ENCODE assay signal across 9 mouse cellular contexts in genomic region chr1:193370096-193370495, GRCm38 (mm10). TPM values are rescaled to one million over a fixed set of nuclear protein-coding genes. Genes with fewer than 3 reads are reported as not detected.
DNase-seq lines count a peak whose midpoint lies in the region; ATAC-seq and TF ChIP-seq lines count a peak whose summit lies in the region.
"Had no signal": no experiment of that assay in that cellular context is flagged by ENCODE, and none has a peak within 500 bp of the region (broad histone marks: within the 10 kb centered on the region; RNA-seq: fewer than 3 reads in every experiment).

Camk1g (minus strand) TSS chr1:193370298.

- ATAC-seq in lung, embryonic 14.5 days (ENCODE audit: insufficient read depth): peak; percentile 81
- ATAC-seq in embryonic facial prominence, embryonic 11.5 days (replicated peaks; ENCODE audit: insufficient number of reproducible peaks, low FRiP score, low TSS enrichment, low read depth): peak; percentile 87
- ATAC-seq in hindbrain, postnatal 0 days: peak; percentile 92
- ATAC-seq in limb, embryonic 13.5 days (ENCODE audit: low FRiP score, low read depth): peak; percentile 92

- H3K27me3 ChIP-seq in lung, embryonic 14.5 days (ENCODE audit: insufficient read depth, low read length): no peaks in the 10 kb centered on the region
- H3K27me3 ChIP-seq in embryonic facial prominence, embryonic 11.5 days (ENCODE audit: control insufficient read depth, insufficient read depth, low read length): no peaks in the 10 kb centered on the region
- no peaks in the 10 kb centered on the region for H3K27me3 ChIP-seq in hindbrain, postnatal 0 days (ENCODE audit: insufficient read depth, low read length)
- no peaks in the 10 kb centered on the region for H3K27me3 ChIP-seq in limb, embryonic 13.5 days

- peak; percentile 90 for DNase-seq in lung, embryonic 14.5 days
- DNase-seq in lung, postnatal 36 days: no peak
- DNase-seq in embryonic facial prominence, embryonic 11.5 days (ENCODE audit: low spot score): peak; percentile 89
- DNase-seq in hindbrain, postnatal 0 days (ENCODE audit: low spot score): peak; percentile 86
- peak; percentile 85 for DNase-seq in telencephalon, adult 2 months (ENCODE audit: low read depth, low spot score)
- no peak for DNase-seq in cerebellum, adult 18-20 months
- DNase-seq in spleen, postnatal 4 days (ENCODE audit: low spot score in 2 of 2): no peak

- no peak for TF ChIP-seq CTCF in lung, embryonic 14.5 days (IDR thresholded peaks at IDR 0.05; ENCODE audit: low read depth)
- no peak; the same call in 1 of the 2 replicates for TF ChIP-seq CTCF in hindbrain, postnatal 0 days (IDR thresholded peaks at IDR 0.05; ENCODE audit: low read depth)

- H3K9me3 ChIP-seq in lung, embryonic 14.5 days (ENCODE audit: low read depth, low read length): no peaks in the 10 kb centered on the region
- H3K9me3 ChIP-seq in embryonic facial prominence, embryonic 11.5 days (replicated peaks; ENCODE audit: control insufficient read depth, low read length): no peaks in the 10 kb centered on the region
- H3K9me3 ChIP-seq in hindbrain, postnatal 0 days (ENCODE audit: low read length): no peaks in the 10 kb centered on the region
- H3K9me3 ChIP-seq in limb, embryonic 13.5 days: no peaks in the 10 kb centered on the region

- peak within 1 kb of the TSS; percentile 63 for H3K9ac ChIP-seq in lung, embryonic 14.5 days
- H3K9ac ChIP-seq in embryonic facial prominence, embryonic 11.5 days (replicated peaks; ENCODE audit: low read length): peak within 1 kb of the TSS; percentile 64
- H3K9ac ChIP-seq in hindbrain, postnatal 0 days (replicated peaks; ENCODE audit: low read length): peak within 1 kb of the TSS; percentile 48
- peak within 1 kb of the TSS; percentile 70 for H3K9ac ChIP-seq in limb, embryonic 13.5 days

- H3K4me3 ChIP-seq in lung, embryonic 14.5 days (ENCODE audit: low read depth, low read length): peak within 1 kb of the TSS; percentile 53
- peak within 1 kb of the TSS; percentile 47 for H3K4me3 ChIP-seq in embryonic facial prominence, embryonic 11.5 days (ENCODE audit: low read depth, low read length)
- peak within 1 kb of the TSS; percentile 42 for H3K4me3 ChIP-seq in hindbrain, postnatal 0 days (ENCODE audit: low read length)
- peak within 1 kb of the TSS; percentile 53 for H3K4me3 ChIP-seq in limb, embryonic 13.5 days
- H3K4me3 ChIP-seq: megakaryocyte, embryonic 14.5 days had no signal

- peak within 1 kb of the TSS; percentile 0; the same call in 1 of the 2 replicates for H3K27ac ChIP-seq in lung, embryonic 14.5 days (ENCODE audit: low read depth)
- no peak within 1 kb of the TSS for H3K27ac ChIP-seq in embryonic facial prominence, embryonic 11.5 days (replicated peaks; ENCODE audit: low read depth, low read length)
- H3K27ac ChIP-seq in hindbrain, postnatal 0 days: peak within 1 kb of the TSS; percentile 73; the same call in 1 of the 2 replicates
- no peak within 1 kb of the TSS for H3K27ac ChIP-seq in limb, embryonic 13.5 days

- 3% methylated on average over 2 of the region's 2 CpGs for WGBS in lung, embryonic 14.5 days
- 0% methylated on average over 2 of the region's 2 CpGs for WGBS in embryonic facial prominence, embryonic 11.5 days
- 3% methylated on average over 2 of the region's 2 CpGs for WGBS in hindbrain, postnatal 0 days
- WGBS in limb, embryonic 13.5 days: 2% methylated on average over 2 of the region's 2 CpGs

- peak within 1 kb of the TSS; percentile 64 for H3K4me2 ChIP-seq in lung, embryonic 14.5 days
- H3K4me2 ChIP-seq in embryonic facial prominence, embryonic 11.5 days (ENCODE audit: low read depth, low read length): peak within 1 kb of the TSS; percentile 55
- H3K4me2 ChIP-seq in hindbrain, postnatal 0 days (ENCODE audit: low read depth, low read length): peak within 1 kb of the TSS; percentile 68
- peak within 1 kb of the TSS; percentile 76 for H3K4me2 ChIP-seq in limb, embryonic 13.5 days (replicated peaks)

- H3K4me1 ChIP-seq in lung, embryonic 14.5 days (ENCODE audit: insufficient read depth): peaks cover 10% of the 10 kb centered on the region; the same call in 1 of the 2 replicates
- H3K4me1 ChIP-seq in embryonic facial prominence, embryonic 11.5 days (ENCODE audit: control insufficient read depth, insufficient read depth, low read length): no peaks in the 10 kb centered on the region
- H3K4me1 ChIP-seq in hindbrain, postnatal 0 days (ENCODE audit: insufficient read depth, low read length): peaks cover 29% of the 10 kb centered on the region
- H3K4me1 ChIP-seq in limb, embryonic 13.5 days: peaks cover 31% of the 10 kb centered on the region
- H3K4me1 ChIP-seq: megakaryocyte, embryonic 14.5 days had no signal

- H3K36me3 ChIP-seq in lung, embryonic 14.5 days (ENCODE audit: insufficient read depth): 0 out of 2 replicates have a peak, but pooled peaks cover 5% of the 10 kb centered on the region
- H3K36me3 ChIP-seq in embryonic facial prominence, embryonic 11.5 days (replicated peaks; ENCODE audit: control insufficient read depth, insufficient read depth, low read depth, low read length): no peaks in the 10 kb centered on the region
- H3K36me3 ChIP-seq in hindbrain, postnatal 0 days (ENCODE audit: insufficient read depth, low read length): no peaks in the 10 kb centered on the region
- no peaks in the 10 kb centered on the region for H3K36me3 ChIP-seq in limb, embryonic 13.5 days

RNA-seq across cellular contexts. Expression of gene Camk1g, which starts in this region (rescaled TPM):
- 28.4 and 31.8 TPM in 2 replicates for polyA plus RNA-seq in lung, embryonic 14.5 days (2014; fragmentation: Nextera tagmentation; extraction: Ambion mirVana)
- 21.6 and 21.9 TPM in 2 replicates for polyA plus RNA-seq in embryonic facial prominence, embryonic 11.5 days (2014; fragmentation: Nextera tagmentation; extraction: Ambion mirVana)
- 32.9 and 34.6 TPM in 2 replicates for total RNA-seq in hindbrain, postnatal 0 days (2014; rRNA removed)
- 30.9 and 35.1 TPM in 2 replicates for polyA plus RNA-seq in hindbrain, postnatal 0 days (2015; fragmentation: Nextera tagmentation; extraction: Ambion mirVana)
- polyA plus RNA-seq in limb, embryonic 13.5 days (2015; fragmentation: Nextera tagmentation; extraction: Ambion mirVana): 15.5 and 16.0 TPM in 2 replicates

Comparison
In these comparisons a context has a peak if more than half of its experiments do, and no peak if none do; other contexts are left out.
1. DNase-seq: peak in lung, embryonic 14.5 days (single experiment), embryonic facial prominence, embryonic 11.5 days (single experiment), hindbrain, postnatal 0 days (single experiment) and telencephalon, adult 2 months (single experiment); none in lung, postnatal 36 days (single experiment), cerebellum, adult 18-20 months (0 of 2) and spleen, postnatal 4 days (0 of 2).
2. H3K27ac ChIP-seq: peak in lung, embryonic 14.5 days (single experiment) and hindbrain, postnatal 0 days (single experiment); none in embryonic facial prominence, embryonic 11.5 days (single experiment) and limb, embryonic 13.5 days (single experiment).
3. Peak in every context shown above with its lines, with median percentiles within 50 percentile points of each other: ATAC-seq, H3K4me2 ChIP-seq, H3K4me3 ChIP-seq and H3K9ac ChIP-seq.